Mouse (Mus musculus) C2C12 (cell line): Measurements from ENCODE around the gene Cfap43.

Source experiments
- CEBPB ChIP-seq: IDR thresholded peaks from one replicate; pipeline ENCODE4 v1.6.1; 2011; ENCODE audit warnings: low read depth, mild to moderate bottlenecking, control low read depth, moderate library complexity
- CTCF ChIP-seq: IDR thresholded peaks from one replicate; pipeline ENCODE4 v1.5.1; 2011; ENCODE audit not compliant: control insufficient read depth, insufficient read depth, insufficient read length
- FOSL1 ChIP-seq: IDR thresholded peaks from one replicate; pipeline ENCODE4 v1.8.0; 2011; ENCODE audit warnings: mild to moderate bottlenecking, low read length; ENCODE audit not compliant: poor library complexity, insufficient read depth, severe bottlenecking
- MAX ChIP-seq: IDR thresholded peaks from one replicate; pipeline ENCODE4 v1.6.1; 2011; ENCODE audit warnings: mild to moderate bottlenecking, control low read depth
- MYOD1 ChIP-seq: IDR thresholded peaks from one replicate; pipeline ENCODE4 v1.6.1; 2011; ENCODE audit warnings: low read depth; ENCODE audit not compliant: control insufficient read depth, insufficient read length
- MYOG ChIP-seq: IDR thresholded peaks from one replicate; pipeline ENCODE4 v1.6.1; 2011; ENCODE audit not compliant: control insufficient read depth, insufficient read length; ENCODE audit errors: extremely low read depth
- USF1 ChIP-seq: IDR thresholded peaks from one replicate; pipeline ENCODE4 v1.6.1; 2011; ENCODE audit warnings: low read depth, mild to moderate bottlenecking, control low read depth, moderate library complexity

GRCm38 (mm10) chr19:47798583-47798982 is 120.5 kb downstream of the Cfap43 start:
- no peak for TF ChIP-seq CTCF
- TF ChIP-seq USF1: no peak
- no peak for TF ChIP-seq MYOD1
- TF ChIP-seq MAX: no peak
- TF ChIP-seq CEBPB: no peak
- no peak for TF ChIP-seq FOSL1
- TF ChIP-seq MYOG: no peak
